Mouse (Mus musculus) lung, postnatal 0 days (tissue): ENCODE measurements around the gene Dnajb6. TPM values are rescaled to one million over a fixed set of nuclear protein-coding genes. Genes with fewer than 3 reads are reported as not detected.
"Not testable (repeated sequence)": the region's sequence is repeated elsewhere in the genome, so short reads cannot be mapped to it uniquely, and the experiment has no call there.

Experiments used
- ATAC-seq: fragments of 200-750 bp; cut with Nextera tagmentation; 2 replicates; pipeline ENCODE4 v1.8.0; 2017; ENCODE audit warnings: moderate library complexity
- DNase-seq: peaks from one replicate; pipeline ENCODE4 v3.0.0-alpha.2; 2016; ENCODE audit warnings: low spot score
- H3K27ac ChIP-seq: fragments of 300-500 bp; sonication (generic); 2 replicates; pipeline ENCODE4 v1.5.1; 2014; ENCODE audit warnings: antibody characterized with exemption, mild to moderate bottlenecking, low read length, mixed read lengths
- H3K27me3 ChIP-seq: fragments of 300-500 bp; sonication (generic); replicated peaks from 2 replicates; pipeline ENCODE4 v1.6.1; 2014; ENCODE audit warnings: low read length, mixed read lengths; ENCODE audit not compliant: insufficient read depth
- H3K36me3 ChIP-seq: fragments of 300-500 bp; sonication (generic); 2 replicates; pipeline ENCODE4 v1.6.1; 2014; ENCODE audit warnings: low read length, mixed read lengths; ENCODE audit not compliant: insufficient read depth
- H3K4me1 ChIP-seq: fragments of 300-500 bp; sonication (generic); 2 replicates; pipeline ENCODE4 v1.6.1; 2014; ENCODE audit warnings: antibody characterized with exemption, low read depth, low read length, mixed read lengths; ENCODE audit not compliant: insufficient read depth
- H3K4me2 ChIP-seq: fragments of 300-500 bp; sonication (generic); replicated peaks from 2 replicates; pipeline ENCODE4 v1.6.1; 2014; ENCODE audit warnings: low read depth, mild to moderate bottlenecking, low read length, moderate library complexity, mixed read lengths
- H3K4me3 ChIP-seq: fragments of 300-500 bp; sonication (generic); 2 replicates; pipeline ENCODE4 v1.5.1; 2014; ENCODE audit warnings: low read depth, low read length
- H3K9ac ChIP-seq: fragments of 300-500 bp; sonication (generic); replicated peaks from 2 replicates; pipeline ENCODE4 v1.6.1; 2014; ENCODE audit warnings: low read depth, mild to moderate bottlenecking
- H3K9me3 ChIP-seq: fragments of 300-500 bp; sonication (generic); 2 replicates; pipeline ENCODE4 v1.6.1; 2016; ENCODE audit warnings: low read length, mixed read lengths
- CTCF ChIP-seq: IDR thresholded peaks from 2 replicates; pipeline ENCODE4 v1.5.1; 2016; ENCODE audit warnings: antibody characterized with exemption, mild to moderate bottlenecking
- EP300 ChIP-seq: IDR thresholded peaks from 2 replicates; pipeline ENCODE4 v1.6.1; 2016; ENCODE audit warnings: antibody characterized with exemption, mild to moderate bottlenecking, control low read depth
- WGBS: fragments of 180-500 bp; shearing (Covaris S2); extraction: QIAGEN DNeasy Blood & Tissue Kit; methylation state at CpG from one replicate; pipeline ENCODE4 v1.1.7; 2014; 5-methylcytosine and 5-hydroxymethylcytosine counted together
- polyA plus RNA-seq: library from polyadenylated mRNA; unstranded; fragments of >200 nt; fragmentation: Nextera tagmentation; extraction: Ambion mirVana; gene quantifications from 2 replicates; pipeline ENCODE4 v1.2.1, GENCODE M21; 2015

The Dnajb6 gene
- polyA plus RNA-seq, 1 experiment from 2014 or later = 120 TPM

DNA sequence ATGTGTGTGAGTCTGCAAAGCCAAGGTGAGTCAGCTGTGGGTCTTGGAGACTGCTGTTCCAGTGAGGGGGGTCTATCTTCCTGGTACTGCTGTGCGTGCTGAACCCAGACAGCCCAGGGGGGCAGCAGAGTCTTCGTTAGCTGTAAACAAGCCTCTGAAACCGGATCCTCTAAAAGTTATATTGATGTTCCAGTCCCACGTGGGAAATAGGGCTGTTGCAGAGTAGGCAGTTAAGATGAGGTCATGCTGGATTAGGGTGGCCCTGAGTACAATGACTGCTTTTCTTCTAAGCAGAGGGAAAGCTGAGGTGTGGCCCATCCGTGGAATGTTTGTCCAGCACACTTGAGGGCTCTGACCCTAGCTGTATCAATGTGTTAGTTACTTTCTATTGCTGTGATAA is 27.2 kb upstream of the Dnajb6 start:
- DNase-seq (peak; percentile 61), ATAC-seq (peak; percentile 74)
- Histone ChIP-seq H3K27ac (no peak overlapping the region), H3K4me3 (no peak overlapping the region), H3K9ac (no peak overlapping the region), H3K36me3 (no peaks in the 10 kb centered on the region), H3K9me3 (no peaks in the 10 kb centered on the region), H3K4me1 (no peaks in the 10 kb centered on the region), H3K4me2 (no peak overlapping the region), H3K27me3 (no peaks in the 10 kb centered on the region)
- TF ChIP-seq CTCF (no peak), EP300 (no peak)
- 11% methylated on average over 5 of the region's 5 CpGs for whole genome bisulfite sequencing

DNA sequence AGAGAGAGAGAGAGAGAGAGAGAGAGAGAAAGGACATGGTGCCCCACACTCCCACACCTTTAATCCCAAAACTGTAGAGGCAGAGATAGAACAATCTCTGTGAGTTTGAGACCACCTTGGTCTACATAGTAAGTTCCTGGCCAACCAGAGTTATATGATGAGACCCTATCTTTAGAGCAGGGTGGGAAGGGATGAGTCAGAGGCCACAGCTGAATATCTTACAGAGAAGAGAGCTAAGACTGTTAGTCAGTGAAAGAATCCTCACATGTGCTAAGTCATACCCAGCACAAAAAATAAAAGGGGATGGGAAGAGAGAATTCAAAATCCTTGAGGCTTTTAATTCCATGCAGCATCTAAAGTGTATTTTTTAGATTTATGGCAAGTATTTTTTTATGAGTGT is 23.9 kb upstream of the Dnajb6 start:
- H3K4me1 ChIP-seq = no peaks in the 10 kb centered on the region
- ATAC-seq (no peak), DNase-seq (no peak)
- TF ChIP-seq EP300 (no peak), CTCF (no peak)
- no peaks in the 10 kb centered on the region for H3K27me3 ChIP-seq
- H3K9ac ChIP-seq = no peak overlapping the region
- H3K9me3 ChIP-seq = no peaks in the 10 kb centered on the region
- no peak overlapping the region for H3K4me3 ChIP-seq
- H3K27ac ChIP-seq = no peak overlapping the region
- H3K4me2 ChIP-seq = no peak overlapping the region
- no peaks in the 10 kb centered on the region for H3K36me3 ChIP-seq

DNA sequence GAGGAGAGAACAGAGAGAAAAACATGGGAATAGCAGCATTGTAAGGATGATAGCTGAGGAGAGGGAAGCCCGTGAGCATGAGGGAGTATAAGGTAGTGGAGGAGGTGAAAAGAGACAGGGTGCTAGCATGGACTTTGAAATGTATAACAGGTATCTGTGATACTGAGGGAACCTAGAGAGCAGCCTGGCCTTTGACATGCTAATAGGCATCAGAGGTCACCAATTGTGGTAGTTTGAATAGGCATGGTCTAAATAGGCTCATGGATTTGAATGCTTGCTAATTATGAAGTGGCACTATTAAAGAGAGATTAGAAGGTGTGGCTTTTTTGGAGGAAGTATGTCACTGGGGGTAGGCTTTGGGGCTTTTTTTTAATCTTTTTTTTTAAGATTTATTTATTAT is 22.6 kb upstream of the Dnajb6 start:
- ATAC-seq = no peak
- 69% methylated on average over 1 of the region's 1 CpGs for WGBS
- TF ChIP-seq CTCF = no peak
- no peak for TF ChIP-seq EP300

DNA sequence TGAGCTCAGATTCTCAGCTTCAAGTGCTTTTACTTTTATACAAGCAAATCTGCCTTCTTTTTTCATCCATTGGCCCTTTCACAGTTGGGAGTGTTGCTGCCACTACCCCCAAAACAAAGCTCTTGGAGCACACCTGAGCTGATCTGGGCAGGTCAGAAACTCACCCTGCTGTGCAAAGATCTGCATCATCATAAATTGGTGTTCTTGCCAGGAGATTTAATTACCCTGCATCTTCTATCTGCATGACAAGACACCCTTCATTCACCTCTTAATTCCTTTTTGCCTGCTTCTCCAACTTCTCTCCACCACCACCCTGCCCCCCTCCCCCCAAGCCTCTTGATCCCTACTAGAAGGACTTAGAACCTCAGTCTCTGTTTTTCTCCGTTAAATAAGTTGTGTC is 14.3 kb upstream of the Dnajb6 start:
- Histone ChIP-seq H3K36me3 (no peaks in the 10 kb centered on the region), H3K9ac (no peak overlapping the region), H3K9me3 (no peaks in the 10 kb centered on the region), H3K27me3 (no peaks in the 10 kb centered on the region), H3K27ac (no peak overlapping the region), H3K4me3 (no peak overlapping the region), H3K4me2 (no peak overlapping the region), H3K4me1 (no peaks in the 10 kb centered on the region)
- WGBS = 20% methylated on average over 1 of the region's 1 CpGs
- DNase-seq (no peak), ATAC-seq (no peak)
- TF ChIP-seq CTCF = no peak
- no peak for TF ChIP-seq EP300

More for the DNA sequence above, 22.6 kb upstream of the Dnajb6 start:
- H3K9ac ChIP-seq = no peak overlapping the region
- no peaks in the 10 kb centered on the region for H3K36me3 ChIP-seq
- no peaks in the 10 kb centered on the region for H3K4me1 ChIP-seq
- DNase-seq = no peak
- no peak overlapping the region for H3K4me2 ChIP-seq
- H3K9me3 ChIP-seq = no peaks in the 10 kb centered on the region
- H3K4me3 ChIP-seq = no peak overlapping the region
- no peak overlapping the region for H3K27ac ChIP-seq
- H3K27me3 ChIP-seq = no peaks in the 10 kb centered on the region

DNA sequence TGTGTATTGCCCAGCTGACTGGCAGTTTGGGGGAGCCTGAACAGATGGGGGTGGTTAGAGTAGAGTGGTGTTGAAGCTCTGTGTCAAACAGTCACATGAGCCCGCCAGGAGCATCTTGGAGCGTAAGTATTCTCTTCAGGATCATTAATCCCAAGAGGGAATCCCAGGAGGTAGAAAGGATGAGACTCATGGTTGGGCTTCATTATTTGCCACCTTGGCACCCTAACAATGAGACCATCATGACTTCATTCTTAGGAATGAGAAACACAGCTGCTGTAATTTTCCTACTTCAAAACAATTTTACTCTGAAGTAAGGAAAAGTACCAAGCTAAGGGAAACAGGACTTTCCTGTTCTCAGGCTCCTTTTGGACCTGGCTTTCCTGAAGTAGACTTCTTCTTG is 10.1 kb upstream of the Dnajb6 start:
- DNase-seq (no peak), ATAC-seq (no peak)
- H3K27me3 ChIP-seq = no peaks in the 10 kb centered on the region
- H3K27ac ChIP-seq = no peak overlapping the region
- WGBS = 78% methylated on average over 2 of the region's 2 CpGs
- H3K36me3 ChIP-seq = no peaks in the 10 kb centered on the region
- no peak overlapping the region for H3K4me3 ChIP-seq
- H3K4me1 ChIP-seq = no peaks in the 10 kb centered on the region
- no peaks in the 10 kb centered on the region for H3K9me3 ChIP-seq
- no peak overlapping the region for H3K9ac ChIP-seq
- no peak overlapping the region for H3K4me2 ChIP-seq
- TF ChIP-seq CTCF = no peak

DNA sequence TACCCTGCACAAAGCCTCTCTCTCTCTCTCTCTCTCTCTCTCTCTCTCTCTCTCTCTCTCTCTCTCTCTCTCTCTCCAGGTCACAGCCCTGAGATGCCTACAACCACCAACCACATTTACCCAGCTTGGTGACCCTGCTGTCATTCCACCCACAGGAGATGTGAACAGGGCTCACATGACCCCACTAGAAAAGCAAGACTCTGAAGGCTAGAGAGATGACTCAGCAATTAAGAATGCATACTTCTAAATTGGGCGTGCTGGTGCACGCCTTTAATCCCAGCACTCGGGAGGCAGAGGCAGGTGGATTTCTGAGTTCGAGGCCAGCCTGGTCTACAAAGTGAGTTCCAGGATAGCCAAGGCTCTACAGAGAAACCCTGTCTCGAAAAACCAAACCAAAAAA is 9.4 kb upstream of the Dnajb6 start:
- not testable (repeated sequence) for H3K9ac ChIP-seq, H3K4me2 ChIP-seq, H3K36me3 ChIP-seq, H3K4me3 ChIP-seq, H3K4me1 ChIP-seq, H3K27ac ChIP-seq, ATAC-seq, H3K27me3 ChIP-seq, H3K9me3 ChIP-seq, DNase-seq
- 72% methylated on average over 5 of the region's 5 CpGs for WGBS

DNA sequence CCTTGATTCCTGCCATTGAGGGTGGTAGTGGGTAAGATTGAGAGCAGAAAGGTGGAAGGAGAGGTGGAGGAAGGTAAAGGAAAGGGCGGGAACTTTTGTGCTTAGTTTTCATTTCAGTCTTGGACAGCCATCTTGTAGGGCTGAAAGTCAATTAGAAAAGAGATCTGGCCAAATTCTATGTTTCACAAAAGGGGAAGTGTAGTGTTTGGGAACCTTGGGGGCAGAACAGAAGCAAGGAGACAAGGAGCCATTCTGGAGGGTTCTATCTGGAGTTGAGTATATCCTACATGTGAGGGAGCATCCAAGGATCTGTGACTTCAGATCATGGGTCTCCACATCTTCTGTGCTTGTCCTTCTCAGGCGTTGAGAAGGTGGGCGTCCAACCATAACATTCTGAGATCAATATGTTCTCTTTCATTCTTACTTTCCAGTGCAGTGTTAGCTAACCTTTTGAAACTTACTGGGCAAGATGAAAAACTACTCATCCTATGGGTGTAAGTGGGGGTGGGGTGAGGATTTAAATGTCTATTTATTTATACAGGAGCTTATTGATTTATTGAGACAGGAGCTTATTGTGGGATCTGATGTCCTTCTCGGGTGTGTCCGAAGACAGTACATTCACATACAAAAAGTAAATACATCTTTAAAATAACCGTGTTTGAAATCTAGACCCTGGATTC is 517 bp upstream of the Dnajb6 start:
- no peak for TF ChIP-seq CTCF
- no peak for TF ChIP-seq EP300
- peaks cover 8% of the 10 kb centered on the region; the same call in 1 of the 2 replicates for H3K4me1 ChIP-seq
- H3K4me2 ChIP-seq = peak overlapping the region; percentile 75
- no peaks in the 10 kb centered on the region for H3K9me3 ChIP-seq
- H3K27me3 ChIP-seq = no peaks in the 10 kb centered on the region
- no peaks in the 10 kb centered on the region for H3K36me3 ChIP-seq
- H3K9ac ChIP-seq = peak overlapping the region; percentile 96
- WGBS = 46% methylated on average over 6 of the region's 6 CpGs
- no peak for ATAC-seq
- DNase-seq = peak; percentile 11
- H3K27ac ChIP-seq = peak overlapping the region; percentile 96
- H3K4me3 ChIP-seq = peak overlapping the region; percentile 85
